Mouse (Mus musculus): ENCODE measurements around the gene Klhl10.

DNA sequence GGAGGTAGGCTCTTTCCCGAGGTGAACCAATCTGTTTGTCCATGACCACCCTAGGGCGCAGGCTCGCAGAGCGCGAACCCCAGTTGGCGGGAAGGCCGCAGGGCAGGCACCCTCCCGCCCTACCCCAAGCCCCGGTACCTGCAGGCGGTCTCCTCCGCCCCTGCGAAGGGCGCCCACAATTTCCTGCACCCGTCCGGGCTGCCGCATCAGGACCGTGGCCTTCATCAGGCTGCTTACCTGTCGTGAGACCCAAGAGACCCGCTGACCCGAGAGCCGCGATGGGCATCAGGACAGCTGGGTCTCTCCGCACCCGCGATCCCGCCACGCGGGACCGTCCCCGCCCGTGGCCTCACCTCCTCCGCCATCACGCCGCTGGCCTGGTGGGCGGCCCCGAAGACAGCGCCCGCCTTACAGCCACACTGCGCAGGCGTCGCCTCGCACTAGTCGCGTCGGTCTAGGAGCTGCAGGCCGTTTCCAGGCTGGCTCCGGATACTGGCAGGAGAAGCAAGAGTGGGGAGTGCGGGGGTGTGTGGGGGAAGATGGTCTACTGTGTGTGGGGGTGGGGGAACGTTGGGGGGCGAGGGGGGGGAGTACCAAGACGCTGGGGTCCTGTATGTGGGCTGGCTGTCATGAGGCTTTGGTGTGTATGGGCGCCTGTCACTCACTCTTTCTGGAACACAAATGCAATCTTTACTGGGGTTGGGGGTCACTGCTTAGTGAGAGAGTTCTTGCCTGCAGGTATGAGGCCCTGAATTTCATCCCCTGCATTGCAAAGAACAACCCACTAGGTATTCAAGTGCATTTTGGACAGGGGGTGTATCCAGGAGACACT is 810 bp upstream of the Klhl10 start:
- TF ChIP-seq POLR2A (IDR thresholded peaks at IDR 0.05; ENCODE audit: control insufficient read depth in 1 of 2, insufficient read depth in 1 of 2, low read depth in 1 of 2, low read length in 2 of 2, poor library complexity in 1 of 2): peak; percentile 93 to 95
- TF ChIP-seq CTCF (IDR thresholded peaks at IDR 0.05 in 2 of 3, conservative IDR thresholded peaks at IDR 0.05 in 1 of 3; ENCODE audit: control insufficient read depth in 1 of 3, insufficient read depth in 1 of 3, low read depth in 2 of 3, low read length in 3 of 3, poor library complexity in 1 of 3, severe bottlenecking in 1 of 3): no peak
- no peak for TF ChIP-seq GABPA (IDR thresholded peaks at IDR 0.05; ENCODE audit: low read depth, low read length)
- TF ChIP-seq MAZ (IDR thresholded peaks at IDR 0.05; ENCODE audit: low read depth, low read length): 0 out of 2 replicates have a peak, but pooled peaks have one; percentile 36
- TF ChIP-seq MAX (IDR thresholded peaks at IDR 0.05; ENCODE audit: low read length): no peak; the same call in 1 of the 2 replicates
- no peak for TF ChIP-seq RAD21 (IDR thresholded peaks at IDR 0.05; ENCODE audit: low read depth, low read length)
- no peak; a peak in 1 of 4 replicates for TF ChIP-seq EP300 (IDR thresholded peaks at IDR 0.05; ENCODE audit: low read depth in 1 of 2, low read length in 2 of 2)
- peak; percentile 84 for TF ChIP-seq NELFE (IDR thresholded peaks at IDR 0.05; ENCODE audit: low read depth, low read length)
- no peak for TF ChIP-seq USF2 (IDR thresholded peaks at IDR 0.05; ENCODE audit: borderline replicate concordance in 1 of 2, insufficient read depth in 1 of 2, low read depth in 1 of 2, low read length in 2 of 2)
